Mouse (Mus musculus) CD8-positive naive resting alpha-beta T cell, adult 2 months (primary cell): ENCODE measurements around the gene Usp48.

Experiments used
- DNase-seq, 2 experiments: peaks; one replicate each; pipeline ENCODE4 v3.0.0; 2022; ENCODE audit warnings: low read depth in 2 of 2, low spot score in 2 of 2

Usp48 gene

DNA sequence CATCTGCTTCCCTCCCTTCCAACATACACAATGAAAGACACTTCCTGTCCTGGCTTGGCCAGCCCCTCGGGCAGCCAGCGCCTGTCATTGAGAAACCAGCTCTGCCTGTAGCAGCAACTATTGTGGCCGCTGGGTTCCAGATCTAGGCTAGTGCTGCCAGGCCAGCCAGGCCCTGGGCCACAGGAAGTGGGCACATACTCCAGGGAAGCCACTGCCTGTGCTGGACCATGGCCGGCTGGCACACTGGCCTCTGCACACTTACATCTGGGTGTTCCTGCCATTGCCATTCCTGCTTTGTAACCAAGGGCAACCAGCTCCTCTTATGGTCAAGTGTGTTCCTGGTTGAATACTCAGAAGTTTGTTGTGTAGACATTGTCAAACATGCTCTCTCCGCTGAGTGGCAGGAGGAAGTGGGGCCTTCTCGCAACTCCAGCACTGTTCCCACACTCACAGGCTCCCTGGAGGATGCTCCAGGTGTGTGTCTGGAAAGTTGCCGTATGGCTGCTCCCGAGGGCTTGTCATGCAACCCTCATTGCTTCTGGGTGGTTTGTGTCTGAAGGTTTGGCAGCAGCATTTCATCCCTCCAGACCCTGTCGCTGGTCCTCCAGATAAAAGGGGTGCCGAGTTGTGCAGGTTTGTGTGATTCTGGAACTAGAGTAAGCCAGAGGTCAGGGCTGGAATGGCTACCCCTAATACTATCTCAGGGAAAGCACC lies 67.0 kb downstream of the Usp48 start:
- no peak for DNase-seq

DNA sequence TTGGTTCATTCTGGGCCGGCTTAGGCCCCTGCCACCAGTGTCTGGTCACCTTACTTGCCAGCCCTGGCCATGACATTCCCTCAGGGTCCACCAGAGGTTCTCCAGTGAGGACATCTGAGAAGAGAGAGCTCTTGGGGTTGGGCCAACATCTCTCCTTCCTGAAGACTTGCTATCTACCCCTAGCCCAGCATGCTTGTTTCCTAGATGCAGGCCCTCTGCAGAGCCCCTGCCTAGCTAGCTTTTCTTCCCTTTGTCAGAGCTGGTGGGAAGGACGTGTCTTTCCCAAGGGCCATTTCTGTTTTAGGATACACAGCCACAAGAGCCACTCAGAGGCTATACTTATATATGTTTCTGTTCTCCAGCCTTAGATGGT lies 67.5 kb downstream of the Usp48 start:
- DNase-seq: no peak

DNA sequence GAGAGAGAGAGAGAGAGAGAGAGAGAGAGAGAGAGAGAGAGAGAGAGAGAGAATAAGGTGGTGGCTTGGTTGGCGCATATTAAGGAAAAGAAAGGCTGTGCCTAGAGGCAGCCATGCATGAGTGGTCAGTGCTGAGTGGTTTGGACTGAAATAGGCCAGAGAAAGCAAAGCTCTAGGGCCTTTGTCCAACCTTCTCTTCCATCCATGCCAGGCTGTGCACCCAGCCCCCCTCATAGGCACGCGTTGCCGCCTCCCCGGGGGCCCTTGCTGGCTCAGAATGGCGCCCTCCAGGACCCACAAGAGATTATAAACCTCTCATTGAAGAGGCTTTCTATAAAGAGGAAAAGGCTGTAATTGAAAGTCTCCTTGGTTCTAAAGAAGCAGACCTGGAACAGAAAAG lies 68.0 kb downstream of the Usp48 start:
- DNase-seq: no peak

GRCm38 (mm10) chr4:137663491-137663890 lies 69.9 kb downstream of the Usp48 start:
- DNase-seq: no peak

- DNase-seq: no peak
Measured at GRCm38 (mm10) chr4:137664433-137664979, 71.0 kb downstream of the Usp48 start, which contains the start of gene Rap1gap. TSS of gene Rap1gap (plus strand) at chr4:137664726.

DNA sequence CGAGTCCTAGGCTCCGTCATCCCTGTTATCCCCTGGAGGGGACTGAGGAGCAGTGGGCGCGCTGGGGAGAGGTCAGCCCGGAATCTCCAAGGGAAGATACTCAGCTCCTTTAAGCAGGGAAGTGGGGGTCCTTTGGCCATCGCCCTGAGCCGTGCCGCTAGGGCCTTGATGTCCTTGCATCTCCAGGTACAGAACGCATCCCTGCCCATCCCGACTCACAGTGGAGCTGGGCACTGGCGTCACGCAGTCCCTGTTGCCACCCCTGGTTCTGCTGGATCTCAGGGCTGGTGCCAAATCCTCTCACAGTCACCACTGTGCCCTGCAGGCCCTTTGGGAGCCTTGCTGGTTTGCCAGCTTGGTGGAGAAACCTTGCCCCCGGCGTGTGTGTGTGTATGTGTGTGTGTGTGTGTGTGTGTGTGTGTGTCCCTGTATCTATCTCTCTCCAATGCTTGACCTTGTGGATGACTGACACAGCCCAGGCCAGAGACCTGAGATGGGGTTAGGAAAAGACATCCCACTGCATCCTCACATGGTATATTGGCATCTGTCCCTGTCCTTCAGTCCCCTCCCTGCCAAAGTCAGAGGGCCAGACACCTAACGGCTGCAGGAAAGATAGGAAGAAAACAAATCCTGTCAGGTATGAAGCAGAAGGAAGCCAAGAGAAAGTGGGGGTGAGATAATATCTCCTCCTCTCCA lies 71.6 kb downstream of the Usp48 start:
- no peak for DNase-seq

DNA sequence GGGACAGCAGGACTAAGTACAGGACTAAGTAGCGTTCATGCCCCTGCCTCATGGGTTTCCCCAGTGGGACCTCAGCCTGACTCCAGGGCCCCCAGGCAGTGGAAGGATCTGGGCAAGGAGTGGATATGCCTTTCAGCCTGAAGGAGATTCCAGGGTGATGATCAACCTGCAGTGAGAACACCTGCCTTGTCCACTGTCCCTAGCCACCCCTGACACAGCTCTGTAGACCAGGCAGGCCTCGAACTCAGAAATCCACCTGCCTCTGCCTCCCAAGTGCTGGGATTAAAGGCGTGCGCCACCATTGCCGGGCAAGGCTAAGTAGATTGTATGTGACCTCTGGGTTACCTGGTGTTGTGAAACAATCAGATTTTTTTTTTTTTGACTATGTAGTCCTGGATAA lies 72.2 kb downstream of the Usp48 start:
- no peak for DNase-seq

DNA sequence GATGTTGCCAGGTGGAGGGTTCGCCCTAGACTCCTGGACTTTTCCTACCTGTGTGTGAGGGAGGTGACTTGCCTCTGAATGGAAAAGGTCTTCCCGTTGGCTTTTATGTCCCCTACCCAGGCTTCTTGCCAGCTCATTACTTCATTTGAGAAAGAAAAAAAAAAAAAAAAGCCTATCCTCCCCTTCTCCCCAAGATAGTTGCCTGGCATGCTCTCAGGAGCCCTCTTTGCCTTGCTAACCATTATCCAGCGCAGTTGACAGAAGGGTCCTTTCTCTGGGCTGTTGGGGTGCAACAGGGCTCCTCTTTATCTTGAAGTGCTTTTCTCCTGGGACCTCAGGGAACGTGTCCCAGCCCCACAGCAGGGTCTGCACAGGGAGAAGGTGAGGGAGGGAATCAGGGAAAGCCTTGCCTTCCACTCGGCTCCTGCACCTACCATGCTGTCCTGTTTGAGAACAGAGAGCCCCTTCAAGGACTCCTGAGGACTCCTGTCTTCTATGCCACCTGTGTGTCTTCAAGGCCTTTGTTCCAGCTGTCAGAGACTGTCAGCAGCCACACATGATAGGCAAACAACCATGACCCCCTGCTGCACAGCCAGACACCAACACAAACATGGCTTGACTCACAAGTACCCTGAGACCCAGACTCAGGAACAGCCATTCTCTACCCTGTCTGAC lies 72.9 kb downstream of the Usp48 start:
- DNase-seq: no peak

DNA sequence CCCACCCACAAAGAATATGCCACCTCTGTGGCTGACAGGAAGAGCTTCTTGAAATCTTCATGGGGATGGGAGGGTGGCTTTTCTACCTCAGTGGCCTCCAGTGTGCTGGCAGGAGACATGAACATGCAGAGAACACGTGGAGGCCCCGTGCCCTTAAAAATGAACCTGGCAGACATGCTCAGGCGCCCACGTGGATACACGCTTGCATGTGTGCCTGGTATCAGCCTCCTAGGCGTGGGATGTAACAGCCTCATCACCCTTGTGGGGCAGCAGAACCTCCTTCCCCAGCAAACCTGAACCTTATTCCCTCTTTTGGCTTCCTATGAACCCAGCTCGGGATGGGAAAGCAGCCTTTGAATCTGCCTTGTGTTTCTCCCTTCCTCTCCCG lies 73.4 kb downstream of the Usp48 start:
- no peak for DNase-seq

GRCm38 (mm10) chr4:137667747-137668146 lies 74.2 kb downstream of the Usp48 start:
- no peak for DNase-seq

DNA sequence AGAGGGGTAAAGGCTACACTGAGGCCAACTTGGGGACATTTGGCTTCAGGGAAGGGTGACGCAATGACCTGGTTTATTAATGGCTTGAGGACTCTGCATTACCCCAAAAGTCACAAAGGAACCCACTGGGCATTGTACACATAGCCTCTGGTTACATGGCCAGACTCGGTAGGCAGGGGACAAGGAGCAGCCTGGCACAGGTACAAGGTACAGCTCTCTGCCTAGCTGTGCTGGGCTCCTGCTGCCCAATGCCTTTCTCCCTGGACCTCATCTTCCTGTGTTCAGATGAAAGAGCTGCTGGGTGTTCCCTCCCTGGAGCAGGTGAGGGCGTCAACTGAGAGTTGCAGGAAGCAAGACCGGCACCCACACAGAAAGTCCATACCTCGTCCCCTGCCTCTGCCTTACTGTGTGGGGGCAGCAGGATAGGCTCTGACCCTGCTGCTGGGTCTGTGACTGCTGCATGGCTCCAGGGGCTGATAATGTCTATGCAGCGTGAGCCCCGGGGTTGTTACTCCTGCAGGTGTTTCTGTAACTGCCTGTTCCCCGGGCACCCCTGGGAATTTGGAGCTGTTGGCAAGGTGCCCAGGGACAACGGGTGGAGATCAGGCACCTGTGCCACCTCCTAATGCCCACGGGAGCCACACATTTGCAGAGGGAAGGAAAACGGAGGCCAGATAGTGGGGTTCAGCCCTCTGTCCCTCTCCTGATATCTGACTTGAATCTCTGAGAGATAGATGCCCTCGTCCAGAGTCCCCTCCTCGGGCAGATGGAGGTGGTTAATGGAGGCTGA lies 78.4 kb downstream of the Usp48 start:
- DNase-seq: no peak

GRCm38 (mm10) chr4:137675566-137675965 lies 82.0 kb downstream of the Usp48 start:
- no peak for DNase-seq

- peak; percentile 44 to 61 for DNase-seq
Measured at GRCm38 (mm10) chr4:137676057-137676456, 82.5 kb downstream of the Usp48 start.

DNA sequence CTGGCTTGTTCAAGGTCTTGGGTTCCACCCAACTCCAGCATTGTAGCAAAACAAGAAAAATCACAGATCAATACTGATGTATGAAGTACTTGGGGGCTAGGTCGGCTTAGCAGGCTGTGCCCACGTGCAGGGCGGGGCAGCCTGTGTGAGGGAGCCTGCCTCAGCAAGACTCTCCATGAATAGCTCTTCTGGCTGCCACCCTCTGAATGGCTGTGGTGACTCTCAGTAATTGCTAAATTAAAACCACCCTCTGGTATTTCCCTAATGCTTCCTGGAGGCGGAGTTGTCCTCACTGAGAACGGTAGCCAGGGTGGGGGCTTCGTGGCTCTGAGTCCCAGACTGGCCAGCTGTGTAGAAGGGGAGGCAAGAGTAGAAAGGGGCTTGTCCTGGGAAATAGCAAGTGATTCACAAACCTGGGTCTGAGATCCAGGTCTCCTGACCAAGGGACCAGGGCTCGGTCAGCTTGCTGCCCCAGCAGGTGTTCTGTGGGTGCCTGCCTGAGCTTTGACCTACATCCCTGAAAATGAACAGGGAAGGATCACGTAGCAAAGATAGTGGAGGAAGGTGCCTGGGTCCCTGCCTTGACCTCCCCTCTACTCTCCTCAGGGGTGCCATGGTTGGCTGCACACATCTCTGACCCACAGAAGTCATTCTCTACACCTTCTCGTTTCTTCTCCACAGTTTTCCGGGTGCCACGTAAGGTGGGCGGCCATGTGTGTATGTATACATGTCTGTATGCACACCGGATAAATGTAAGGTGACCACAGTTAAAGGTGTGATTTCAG lies 83.3 kb downstream of the Usp48 start:
- DNase-seq: no peak

DNA sequence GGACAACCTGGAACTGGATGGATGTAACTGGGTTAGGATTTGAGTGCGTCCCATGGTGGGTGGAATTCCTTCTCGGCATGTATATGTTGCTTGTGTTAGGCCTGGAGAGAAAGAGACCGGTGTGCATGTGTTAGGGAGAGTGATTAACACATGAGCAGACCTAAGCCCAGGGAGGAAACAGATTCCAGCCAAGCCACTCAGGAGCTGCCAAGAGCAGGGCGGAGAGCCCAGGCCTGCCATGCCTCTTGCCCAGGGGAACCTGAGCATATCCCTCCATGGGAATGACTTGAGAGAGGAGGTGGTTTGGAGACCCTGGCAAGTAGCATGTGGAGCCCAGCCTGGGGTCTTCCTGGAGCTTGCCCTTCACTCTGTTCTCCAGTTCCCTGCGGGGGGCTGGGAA lies 84.4 kb downstream of the Usp48 start:
- DNase-seq: no peak

- no peak for DNase-seq
Measured at GRCm38 (mm10) chr4:137678568-137678967, 85.0 kb downstream of the Usp48 start.

DNA sequence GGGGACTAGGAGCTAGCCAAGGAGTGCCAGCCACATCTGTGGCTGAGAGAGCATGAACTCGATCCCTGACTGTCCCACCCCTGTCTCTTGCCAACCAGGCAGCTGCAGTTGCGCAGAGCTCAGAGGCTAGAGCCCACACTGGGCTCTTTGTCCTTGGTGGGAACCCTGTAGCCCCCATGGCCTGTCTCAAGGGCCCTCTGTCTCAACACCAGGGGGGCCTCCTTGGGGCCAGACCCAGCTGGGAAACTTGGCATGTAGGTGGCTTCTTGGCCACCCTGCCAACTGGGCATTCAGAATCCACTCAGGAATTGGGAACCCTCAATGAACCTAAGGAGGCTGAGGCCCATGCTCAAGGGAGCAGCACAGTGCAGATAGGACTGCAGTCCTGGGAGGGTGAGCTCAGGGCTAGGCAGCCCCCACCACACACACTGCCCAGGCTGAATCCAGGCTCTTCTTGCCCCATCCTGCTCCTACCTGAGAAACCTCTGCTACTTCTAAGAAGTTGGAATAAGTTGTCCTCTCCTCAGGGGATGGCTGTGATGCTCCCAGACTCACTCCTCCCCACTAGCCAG lies 86.5 kb downstream of the Usp48 start:
- no peak for DNase-seq

GRCm38 (mm10) chr4:137680721-137681120 lies 87.2 kb downstream of the Usp48 start:
- DNase-seq: no peak

DNA sequence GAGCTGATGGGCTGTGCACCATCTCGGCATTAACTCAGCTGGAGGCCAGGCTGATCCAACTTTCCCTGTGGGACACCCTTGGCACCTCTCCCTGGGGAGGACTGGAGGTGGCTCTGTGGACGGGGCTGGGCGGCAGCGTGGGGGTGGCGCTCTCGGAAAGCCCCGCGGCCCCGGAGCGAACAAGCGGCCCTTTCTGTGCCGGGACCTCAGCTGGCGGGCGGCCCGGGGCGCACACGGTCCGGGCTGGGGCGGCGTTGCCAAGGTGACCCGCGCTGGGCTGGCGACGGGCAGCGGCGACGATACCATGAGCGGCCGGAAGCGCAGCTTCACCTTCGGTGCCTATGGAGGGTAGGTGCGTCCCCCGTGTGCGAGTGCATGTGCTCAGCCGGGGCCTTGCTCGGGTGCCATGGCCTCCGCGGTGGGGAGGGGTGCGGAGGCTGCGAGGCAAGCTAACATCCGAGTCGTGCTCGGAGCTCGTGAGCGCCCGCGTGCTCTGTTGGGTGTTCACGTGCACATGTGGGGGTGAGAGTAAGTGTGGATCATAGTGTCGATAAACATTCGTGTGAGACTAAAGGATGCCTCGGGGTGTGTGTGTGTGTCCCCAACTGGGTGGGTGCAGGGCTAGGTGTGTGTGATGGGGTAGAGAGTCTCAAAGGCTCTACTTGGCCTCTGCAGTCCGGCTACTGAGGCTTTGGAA lies 88.0 kb downstream of the Usp48 start:
- no peak for DNase-seq
